Mouse (Mus musculus) liver, embryonic 14 days (tissue): Measurements from ENCODE around the gene Ndufv3. TPM values are rescaled to one million over a fixed set of nuclear protein-coding genes. Genes with fewer than 3 reads are reported as not detected.

Experiments used
- polyA plus RNA-seq: library from polyadenylated mRNA; depleted of rRNA; stranded (reverse); fragments of >200 nt; gene quantifications from 2 replicates; pipeline ENCODE4 v1.2.3, GENCODE M21; 2012; rRNA removed

The Ndufv3 gene
- 63.1 and 68.5 TPM in 2 replicates for polyA plus RNA-seq

GRCm38 (mm10) chr17:31519946-31520838, at the start of gene Ndufv3, which contains the start of gene Wdr4:
TSS of gene Ndufv3 (plus strand) at chr17:31520115.
TSS of gene Wdr4 (minus strand) at chr17:31519980.

GRCm38 (mm10) chr17:31564015-31564857, 44.3 kb downstream of the Ndufv3 start, which contains the start of gene Pknox1:
TSS of gene Pknox1 (plus strand) at chr17:31564734.

Other genes starting within 250 kb of the Ndufv3 start
- 0.06 and 0.15 TPM in 2 replicates for gene Rsph1, start 242.7 kb upstream of the Ndufv3 start, polyA plus RNA-seq
- 2.0 and 2.1 TPM in 2 replicates for gene Slc37a1, start 233.3 kb upstream of the Ndufv3 start, polyA plus RNA-seq
- gene Pde9a, start 133.9 kb upstream of the Ndufv3 start, polyA plus RNA-seq, result 3.3 and 3.8 TPM in 2 replicates
- gene Wdr4, start 135 bp upstream of the Ndufv3 start, polyA plus RNA-seq, result 13.7 and 15.6 TPM in 2 replicates
- 6.3 and 7.8 TPM in 2 replicates for gene Pknox1, start 44.6 kb downstream of the Ndufv3 start, polyA plus RNA-seq
- gene Cbs, start 117.1 kb downstream of the Ndufv3 start, polyA plus RNA-seq, result 12.4 and 15.5 TPM in 2 replicates
- 149 and 159 TPM in 2 replicates for gene U2af1, start 138.8 kb downstream of the Ndufv3 start, polyA plus RNA-seq
- 0.05 TPM in 1 of 2 replicates, not detected in the other for gene Cryaa, start 157.7 kb downstream of the Ndufv3 start, polyA plus RNA-seq